Mouse (Mus musculus) c-Kit-negative CD71-positive TER-119-positive erythroid progenitor cells, embryonic 14.5 days (primary cell): ENCODE results near the gene Sestd1.

Experiments used
- DNase-seq: peaks from one replicate; pipeline ENCODE4 v3.0.0-alpha.2; 2013; ENCODE audit warnings: low read depth, low spot score

Gene Sestd1

GRCm38 (mm10) chr2:77138879-77139278 is 141.5 kb downstream of the Sestd1 start:
- DNase-seq = no peak

- no peak for DNase-seq
Observed at GRCm38 (mm10) chr2:77134906-77135305, 145.5 kb downstream of the Sestd1 start.

- no peak for DNase-seq
Observed at GRCm38 (mm10) chr2:77133407-77133806, 147.0 kb downstream of the Sestd1 start.
